Mouse (Mus musculus): ENCODE results near the gene Oit1.

DNA sequence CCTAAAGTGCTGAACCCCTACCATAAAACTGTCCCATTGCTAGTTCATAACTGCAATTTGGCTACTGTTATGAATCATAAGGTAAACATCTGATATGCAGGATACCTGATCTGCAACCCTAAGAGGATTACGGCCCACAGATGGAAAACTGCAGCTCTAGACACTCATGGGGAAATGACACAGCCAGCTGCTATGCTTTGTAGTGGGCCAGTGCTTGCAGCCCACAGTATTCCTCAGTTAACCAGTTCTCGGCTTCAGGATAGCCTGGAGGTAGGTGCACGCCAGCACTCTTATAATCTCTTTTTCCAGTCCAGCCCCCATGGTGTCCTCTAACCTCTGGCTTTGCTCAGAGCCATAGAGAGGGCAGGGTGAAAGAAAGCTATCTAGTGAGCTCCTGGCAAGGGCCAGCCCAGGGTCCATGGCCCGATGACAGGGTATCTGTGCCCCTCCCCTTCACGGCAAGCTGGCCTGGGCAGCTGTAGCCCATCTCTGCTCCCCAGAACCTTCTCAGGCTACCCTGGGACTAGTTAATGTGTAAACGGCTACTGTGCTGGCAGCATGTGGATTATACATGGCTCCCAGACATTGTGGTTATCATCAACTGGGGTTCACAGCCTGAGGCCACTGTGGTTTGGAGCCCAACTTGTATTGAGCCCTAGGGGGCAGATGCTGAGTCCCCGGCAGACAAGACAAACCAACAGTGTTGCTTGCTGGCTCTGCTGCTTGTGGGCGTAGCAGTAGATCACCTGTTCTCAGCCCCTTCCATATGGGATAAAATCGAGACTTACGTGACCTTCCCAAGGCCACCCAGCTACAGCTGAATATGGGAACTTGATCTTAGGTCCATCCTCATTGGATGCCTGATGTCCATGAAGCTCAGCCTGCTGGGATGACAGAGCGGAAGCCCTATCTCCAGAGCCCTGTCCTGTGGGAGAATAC lies 46.0 kb downstream of the Oit1 start:
- no peak for TF ChIP-seq CTCF (IDR thresholded peaks at IDR 0.05; ENCODE audit: low read depth)
- TF ChIP-seq EP300 (IDR thresholded peaks at IDR 0.05; ENCODE audit: low read depth): no peak
